Mouse (Mus musculus) embryonic facial prominence, embryonic 10.5 days (tissue): ENCODE data around the gene Cldn15. TPM values are rescaled to one million over a fixed set of nuclear protein-coding genes. Genes with fewer than 3 reads are reported as not detected.
"Not testable (repeated sequence)": the region's sequence is repeated elsewhere in the genome, so short reads cannot be mapped to it uniquely, and the experiment has no call there.

ENCODE experiments used
- DNase-seq: peaks from one replicate; pipeline ENCODE4 v3.0.0-alpha.2; 2017; ENCODE audit warnings: low spot score
- H3K27ac ChIP-seq: fragments of 300-500 bp; sonication (generic); replicated peaks from 2 replicates; pipeline ENCODE4 v1.5.1; 2016; ENCODE audit warnings: mild to moderate bottlenecking
- H3K27me3 ChIP-seq: fragments of 300-500 bp; sonication (generic); replicated peaks from 2 replicates; pipeline ENCODE4 v1.6.1; 2016; ENCODE audit warnings: low read depth, mild to moderate bottlenecking; ENCODE audit not compliant: poor library complexity, severe bottlenecking
- H3K36me3 ChIP-seq: fragments of 300-500 bp; sonication (generic); replicated peaks from 2 replicates; pipeline ENCODE4 v1.6.1; 2016; ENCODE audit warnings: mild to moderate bottlenecking, moderate library complexity
- H3K4me1 ChIP-seq: fragments of 300-500 bp; sonication (generic); 2 replicates; pipeline ENCODE4 v1.6.1; 2016
- H3K4me3 ChIP-seq: fragments of 300-500 bp; sonication (generic); 2 replicates; pipeline ENCODE4 v1.5.1; 2016; ENCODE audit warnings: mild to moderate bottlenecking, moderate library complexity
- H3K9me3 ChIP-seq: fragments of 300-500 bp; sonication (generic); 2 replicates; pipeline ENCODE4 v1.6.1; 2016; ENCODE audit warnings: mild to moderate bottlenecking
- whole genome bisulfite sequencing: fragments of 180-500 bp; shearing (Covaris S2); methylation state at CpG from one replicate; pipeline ENCODE4 v1.1.7; 2016; 5-methylcytosine and 5-hydroxymethylcytosine counted together
- polyA plus RNA-seq: library from polyadenylated mRNA; unstranded; fragments of >200 nt; fragmentation: Nextera tagmentation; extraction: Ambion mirVana; gene quantifications from 2 replicates; pipeline ENCODE4 v1.2.1, GENCODE M21; 2016

The Cldn15 gene
- polyA plus RNA-seq, 1 experiment from 2014 or later: 0.10 TPM

DNA sequence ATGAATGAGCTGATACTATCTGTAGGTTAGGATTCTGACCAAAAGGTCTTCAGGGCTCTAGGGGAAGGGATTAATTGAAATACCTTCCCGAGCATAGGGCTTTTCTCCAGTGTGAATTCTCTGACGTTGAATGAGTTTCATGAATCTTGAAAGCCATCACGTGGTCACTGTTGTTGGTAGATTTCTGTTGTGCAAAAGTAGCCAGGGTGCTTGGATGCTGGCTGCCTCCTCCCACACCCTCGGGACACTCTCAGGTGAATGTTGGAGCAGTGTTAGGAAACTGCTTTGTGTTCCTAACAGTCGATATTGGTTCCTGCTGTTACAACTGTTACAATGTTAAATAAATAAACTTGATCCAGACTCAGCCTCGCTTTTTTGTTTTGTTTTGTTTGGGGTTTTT, 29.7 kb upstream of the Cldn15 start:
- 85% methylated on average over 6 of the region's 6 CpGs for WGBS
- Histone ChIP-seq H3K4me1 (no peaks in the 10 kb centered on the region), H3K9me3 (no peaks in the 10 kb centered on the region), H3K27me3 (no peaks in the 10 kb centered on the region), H3K27ac (no peak overlapping the region), H3K4me3 (no peak overlapping the region), H3K36me3 (no peaks in the 10 kb centered on the region)
- no peak for DNase-seq

DNA sequence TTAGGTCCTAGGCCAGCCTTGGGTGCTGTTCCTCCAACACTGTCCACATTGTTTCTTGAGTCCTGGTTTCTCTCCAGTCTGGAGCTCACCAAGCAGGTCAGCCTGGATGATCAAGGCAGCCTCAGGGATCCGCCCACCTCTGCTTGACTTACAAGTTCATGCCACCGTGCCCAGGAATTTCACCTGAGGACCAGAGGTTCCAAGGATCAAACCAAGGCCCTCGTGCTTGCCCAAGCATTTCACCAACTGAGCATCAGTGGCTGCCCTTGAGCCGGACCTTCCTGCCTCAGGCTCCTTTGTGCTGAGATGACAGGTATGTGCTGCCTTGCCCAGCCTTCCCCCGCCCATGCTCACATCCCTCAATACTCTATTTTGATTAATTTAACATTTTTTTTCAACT, 28.8 kb upstream of the Cldn15 start:
- Histone ChIP-seq H3K9me3 (no peaks in the 10 kb centered on the region), H3K36me3 (no peaks in the 10 kb centered on the region), H3K27ac (no peak overlapping the region), H3K4me1 (peaks cover 2% of the 10 kb centered on the region; the same call in 1 of the 2 replicates), H3K27me3 (no peaks in the 10 kb centered on the region), H3K4me3 (no peak overlapping the region)
- WGBS: 90% methylated on average over 5 of the region's 5 CpGs
- no peak for DNase-seq

DNA sequence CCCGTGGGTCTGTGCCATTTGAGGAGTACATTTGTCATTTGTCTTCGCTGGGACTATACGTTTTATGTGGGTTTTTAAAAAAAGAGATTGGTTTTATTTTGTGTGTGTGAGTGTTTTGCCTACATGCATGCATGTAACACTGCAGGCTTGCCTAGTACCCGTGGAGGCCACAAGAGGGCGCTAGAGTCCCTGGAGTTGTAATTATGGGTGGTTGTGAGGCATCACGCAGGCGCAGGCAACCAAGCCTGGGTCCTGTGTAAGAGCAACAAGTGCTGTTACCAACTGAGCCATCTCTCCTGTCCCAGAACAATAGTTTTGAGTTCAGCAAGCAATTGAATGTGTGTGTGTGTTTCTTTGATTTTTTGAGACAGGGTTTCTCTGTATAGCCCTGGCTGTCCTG, 27.1 kb upstream of the Cldn15 start:
- H3K4me1 ChIP-seq: peaks cover 7% of the 10 kb centered on the region; the same call in 1 of the 2 replicates
- H3K27ac ChIP-seq: no peak overlapping the region
- no peaks in the 10 kb centered on the region for H3K9me3 ChIP-seq
- no peak for DNase-seq
- no peaks in the 10 kb centered on the region for H3K36me3 ChIP-seq
- H3K4me3 ChIP-seq: no peak overlapping the region
- 64% methylated on average over 7 of the region's 7 CpGs for WGBS
- H3K27me3 ChIP-seq: no peaks in the 10 kb centered on the region

DNA sequence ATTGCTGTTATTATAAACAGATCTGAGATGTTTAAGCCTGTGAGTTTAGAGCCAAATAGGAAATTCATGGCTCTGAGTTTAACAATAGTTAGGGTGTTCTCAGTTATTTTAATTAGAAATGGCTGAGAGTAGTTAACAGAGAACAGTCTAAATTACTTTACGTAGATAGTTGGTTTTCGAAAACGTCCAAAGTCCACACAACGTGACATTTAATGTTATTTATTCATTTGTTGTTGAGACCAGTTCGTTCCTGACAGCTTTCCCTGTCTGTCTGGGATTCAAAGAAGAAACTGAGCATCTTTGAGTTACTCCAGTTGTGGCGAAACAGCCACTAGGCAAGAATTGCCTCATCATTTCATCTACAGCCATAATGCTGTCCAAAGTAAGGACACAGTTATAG, 26.4 kb upstream of the Cldn15 start:
- H3K9me3 ChIP-seq, H3K4me3 ChIP-seq, H3K27me3 ChIP-seq, H3K27ac ChIP-seq, H3K4me1 ChIP-seq, DNase-seq, H3K36me3 ChIP-seq: not testable (repeated sequence)
- WGBS: 89% methylated on average over 6 of the region's 6 CpGs

DNA sequence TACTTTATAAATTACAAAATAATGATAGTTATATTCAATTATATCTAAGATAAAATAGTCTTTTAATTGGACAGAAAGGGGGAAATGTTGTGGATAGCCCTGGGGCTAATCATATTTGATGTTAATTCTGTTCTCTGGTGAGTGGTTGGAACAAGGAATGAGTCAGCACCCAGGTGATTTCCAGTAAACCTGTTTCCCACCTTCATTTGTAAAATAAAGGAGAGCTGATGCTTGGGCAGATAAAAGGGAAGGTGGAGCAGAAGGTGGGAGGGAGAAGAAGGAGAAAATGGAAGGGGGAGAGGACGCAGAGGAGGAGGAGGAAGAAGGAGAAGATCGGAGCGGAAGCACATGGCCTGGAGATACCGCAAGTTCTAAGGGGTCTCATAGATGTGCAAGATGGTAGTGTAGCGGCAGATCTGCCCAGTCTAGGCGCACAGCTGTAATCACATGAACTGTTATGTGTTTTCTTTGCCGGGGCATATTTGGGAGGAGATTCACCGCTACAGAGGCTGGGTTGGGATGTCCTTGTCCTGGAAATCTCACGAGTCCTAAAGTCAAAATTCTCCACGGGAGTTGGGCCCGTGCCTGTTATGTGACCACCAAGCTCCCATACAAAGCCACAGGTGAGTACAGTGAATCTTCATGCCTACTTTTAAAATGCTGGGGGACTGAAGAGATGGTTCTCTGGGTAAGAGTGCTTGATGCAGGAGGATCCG, 25.4 kb upstream of the Cldn15 start:
- WGBS: 87% methylated on average over 12 of the region's 12 CpGs
- peaks cover 7% of the 10 kb centered on the region; the same call in 1 of the 2 replicates for H3K4me1 ChIP-seq
- H3K27me3 ChIP-seq: no peaks in the 10 kb centered on the region
- H3K9me3 ChIP-seq: no peaks in the 10 kb centered on the region
- no peak overlapping the region for H3K4me3 ChIP-seq
- no peaks in the 10 kb centered on the region for H3K36me3 ChIP-seq
- no peak for DNase-seq
- no peak overlapping the region for H3K27ac ChIP-seq

DNA sequence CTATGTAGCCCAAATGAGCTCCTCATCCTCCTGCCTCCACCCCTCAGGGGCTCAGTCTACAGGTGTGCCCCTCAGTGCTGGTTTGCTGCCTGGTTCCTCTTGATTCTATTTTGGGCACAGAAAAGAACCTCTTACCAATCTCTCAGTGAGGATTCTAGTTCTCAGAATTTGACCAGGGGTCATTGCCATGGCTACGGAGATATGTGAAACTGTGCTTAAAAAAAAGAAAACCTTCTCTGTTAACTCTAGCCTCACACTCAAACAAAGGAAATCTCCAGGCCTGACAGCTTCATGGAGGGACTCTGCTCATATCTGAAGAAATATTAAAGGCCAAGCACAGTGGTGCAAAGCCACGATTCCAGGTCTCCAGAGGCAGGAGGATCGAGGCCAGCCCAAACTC, 23.6 kb upstream of the Cldn15 start:
- Histone ChIP-seq H3K9me3 (no peaks in the 10 kb centered on the region), H3K36me3 (no peaks in the 10 kb centered on the region), H3K4me3 (no peak overlapping the region), H3K27me3 (no peaks in the 10 kb centered on the region), H3K4me1 (peaks cover 7% of the 10 kb centered on the region; the same call in 1 of the 2 replicates), H3K27ac (no peak overlapping the region)
- DNase-seq: no peak
- WGBS: 83% methylated on average over 3 of the region's 3 CpGs

DNA sequence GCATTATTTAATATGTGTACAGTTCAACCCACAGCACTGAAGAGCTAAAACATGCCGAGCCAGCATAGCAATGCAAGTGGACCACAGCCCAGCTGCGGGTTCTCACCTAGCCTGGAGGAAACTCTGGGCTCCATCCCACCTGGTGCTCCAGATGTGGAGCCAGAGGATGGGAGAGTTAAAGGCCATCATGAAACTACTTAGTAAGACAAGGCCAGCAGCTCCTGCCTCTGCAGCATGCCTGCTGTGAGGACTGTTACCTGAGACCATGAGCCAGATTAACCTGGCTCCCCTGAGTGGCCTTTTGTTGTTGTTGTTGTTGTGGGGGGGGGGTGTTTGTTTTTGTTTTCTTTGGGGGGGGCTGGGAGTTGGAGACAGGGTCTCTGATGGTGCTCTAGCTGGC, 23.0 kb upstream of the Cldn15 start:
- no peak for DNase-seq
- Histone ChIP-seq H3K9me3 (no peaks in the 10 kb centered on the region), H3K27ac (no peak overlapping the region), H3K27me3 (no peaks in the 10 kb centered on the region), H3K4me1 (peaks cover 7% of the 10 kb centered on the region; the same call in 1 of the 2 replicates), H3K4me3 (no peak overlapping the region), H3K36me3 (no peaks in the 10 kb centered on the region)
- WGBS: 76% methylated on average over 2 of the region's 2 CpGs

DNA sequence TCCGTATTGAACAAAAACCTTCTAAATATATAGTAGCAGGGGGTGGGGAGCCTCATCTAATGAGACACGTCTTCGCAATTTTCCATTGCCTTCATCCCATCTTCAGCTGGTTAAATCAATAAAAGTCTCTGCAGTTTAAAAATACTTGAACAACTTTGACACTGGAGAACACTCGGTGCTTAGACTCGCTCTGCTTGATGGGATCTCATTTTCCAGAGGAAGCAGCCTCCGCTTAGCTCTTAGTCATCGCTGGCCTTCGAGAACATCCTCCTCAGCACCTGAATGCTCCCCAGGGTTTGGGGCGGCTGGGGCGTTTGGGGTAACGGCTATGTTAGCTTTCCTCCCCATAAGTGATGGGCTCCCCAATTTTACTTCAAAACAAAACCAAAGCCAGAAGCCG, 21.3 kb upstream of the Cldn15 start:
- Histone ChIP-seq H3K36me3 (no peaks in the 10 kb centered on the region), H3K4me3 (no peak overlapping the region), H3K9me3 (no peaks in the 10 kb centered on the region), H3K27me3 (no peaks in the 10 kb centered on the region), H3K4me1 (peaks cover 7% of the 10 kb centered on the region; the same call in 1 of the 2 replicates), H3K27ac (no peak overlapping the region)
- DNase-seq: no peak
- 84% methylated on average over 12 of the region's 12 CpGs for WGBS

DNA sequence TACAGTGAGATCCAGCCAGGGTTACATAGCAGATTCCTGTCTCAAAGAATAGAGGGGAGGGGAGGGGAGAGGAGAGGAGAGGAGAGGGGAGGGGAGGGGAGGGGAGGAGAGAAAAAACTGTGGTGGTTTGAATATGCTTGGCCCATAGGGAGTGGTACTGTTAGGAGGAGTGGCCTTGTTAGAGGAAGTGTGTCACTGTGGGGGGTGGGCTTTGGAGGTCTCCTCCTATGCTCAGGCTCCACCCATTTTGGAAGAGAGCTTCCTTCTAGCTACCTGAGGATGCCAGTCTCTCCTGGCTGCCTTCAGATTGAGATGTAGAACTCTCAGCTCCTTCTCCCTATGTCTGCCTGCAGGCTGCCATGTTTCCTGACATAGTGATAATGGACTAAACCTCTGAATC, 18.5 kb upstream of the Cldn15 start:
- Histone ChIP-seq H3K4me3 (no peak overlapping the region), H3K4me1 (peaks cover 2% of the 10 kb centered on the region; the same call in 1 of the 2 replicates), H3K9me3 (no peaks in the 10 kb centered on the region), H3K36me3 (no peaks in the 10 kb centered on the region), H3K27ac (no peak overlapping the region), H3K27me3 (no peaks in the 10 kb centered on the region)
- DNase-seq: no peak

DNA sequence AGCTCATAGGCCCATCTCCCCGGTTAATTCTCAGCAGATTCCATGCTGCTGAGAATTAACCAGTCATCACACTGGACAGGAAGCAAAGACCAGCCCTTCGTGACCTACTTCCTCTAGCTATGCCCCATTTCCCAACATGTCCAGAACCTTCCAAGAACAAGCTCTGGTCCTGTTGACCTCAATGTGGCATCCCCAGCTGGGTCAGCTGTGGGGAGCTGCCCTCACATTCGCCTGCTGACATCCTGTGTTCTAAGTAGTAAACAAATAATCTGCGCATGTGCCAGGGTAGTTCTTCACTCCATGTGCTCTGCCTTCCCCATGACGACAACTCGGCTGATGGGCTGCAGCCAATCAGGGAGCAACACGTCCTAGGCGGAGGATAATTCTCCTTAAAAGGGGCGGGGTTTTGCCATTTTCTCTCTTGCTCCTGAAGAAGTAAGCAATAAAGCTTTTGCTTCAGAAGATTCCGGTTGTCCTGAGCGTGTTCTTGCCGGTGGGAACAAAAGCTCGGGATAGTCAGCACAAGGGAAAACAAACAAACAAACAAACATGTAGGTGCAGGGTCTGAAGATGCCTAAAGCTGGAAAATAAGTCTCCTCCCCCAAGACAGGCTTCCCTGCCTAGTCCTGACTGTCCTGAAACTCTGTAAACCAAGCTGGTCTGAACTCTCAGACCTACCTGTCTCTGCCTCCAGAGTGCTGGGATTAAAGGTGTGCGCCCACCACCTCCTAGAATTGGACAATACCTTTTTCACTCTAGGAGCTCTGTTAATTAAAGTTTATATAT, 16.7 kb upstream of the Cldn15 start:
- not testable (repeated sequence) for H3K9me3 ChIP-seq, DNase-seq, H3K36me3 ChIP-seq, H3K27me3 ChIP-seq, H3K4me3 ChIP-seq, H3K27ac ChIP-seq
- WGBS: 86% methylated on average over 14 of the region's 14 CpGs
- peaks cover 12% of the 10 kb centered on the region for H3K4me1 ChIP-seq

DNA sequence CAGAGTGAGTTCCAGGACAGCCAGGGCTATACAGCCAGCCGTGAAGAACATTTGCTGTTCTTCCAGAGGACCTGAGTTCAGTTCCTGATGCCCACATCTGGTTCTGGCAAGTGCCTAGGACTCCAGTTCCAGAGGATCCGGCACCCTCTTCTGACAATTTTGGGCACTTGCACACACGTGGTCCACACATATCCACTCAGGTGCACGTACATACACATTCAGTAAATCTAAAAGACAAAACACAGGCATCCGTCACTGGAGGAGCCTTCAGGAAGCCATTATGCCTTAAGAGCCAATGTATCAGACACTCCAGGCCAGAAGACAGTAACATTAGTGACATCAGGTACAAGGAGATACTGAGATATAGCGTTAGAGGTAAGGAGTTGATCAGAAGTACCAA, 15.9 kb upstream of the Cldn15 start:
- Histone ChIP-seq H3K4me1 (peaks cover 13% of the 10 kb centered on the region), H3K36me3 (peaks cover 5% of the 10 kb centered on the region), H3K27ac (no peak overlapping the region), H3K9me3 (no peaks in the 10 kb centered on the region), H3K4me3 (no peak overlapping the region), H3K27me3 (no peaks in the 10 kb centered on the region)
- no peak for DNase-seq
- WGBS: 88% methylated on average over 6 of the region's 6 CpGs

DNA sequence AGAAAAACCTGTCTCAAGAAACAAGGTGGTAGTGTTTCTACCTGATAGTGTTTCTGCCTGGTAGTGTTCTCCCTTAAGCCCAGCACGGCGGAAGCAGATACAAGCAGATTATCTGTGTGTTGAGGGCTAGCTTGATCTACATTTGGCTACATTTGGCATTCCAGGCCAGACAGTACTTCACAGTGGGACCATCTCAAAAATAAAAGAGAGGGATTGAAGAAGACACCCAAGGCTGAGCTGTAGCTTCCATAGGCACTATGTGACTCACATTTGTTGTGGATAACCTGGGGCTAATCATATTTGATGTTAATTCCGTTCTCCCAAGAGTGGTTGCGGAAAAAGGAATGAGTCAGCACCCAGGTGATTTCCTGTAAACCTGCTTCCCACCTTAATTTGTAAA, 14.3 kb upstream of the Cldn15 start:
- H3K36me3 ChIP-seq: peaks cover 18% of the 10 kb centered on the region
- DNase-seq: no peak
- no peaks in the 10 kb centered on the region for H3K27me3 ChIP-seq
- peaks cover 14% of the 10 kb centered on the region for H3K4me1 ChIP-seq
- 77% methylated on average over 4 of the region's 4 CpGs for WGBS
- no peaks in the 10 kb centered on the region for H3K9me3 ChIP-seq
- H3K27ac ChIP-seq: no peak overlapping the region
- no peak overlapping the region; the same call in 1 of the 2 replicates for H3K4me3 ChIP-seq

DNA sequence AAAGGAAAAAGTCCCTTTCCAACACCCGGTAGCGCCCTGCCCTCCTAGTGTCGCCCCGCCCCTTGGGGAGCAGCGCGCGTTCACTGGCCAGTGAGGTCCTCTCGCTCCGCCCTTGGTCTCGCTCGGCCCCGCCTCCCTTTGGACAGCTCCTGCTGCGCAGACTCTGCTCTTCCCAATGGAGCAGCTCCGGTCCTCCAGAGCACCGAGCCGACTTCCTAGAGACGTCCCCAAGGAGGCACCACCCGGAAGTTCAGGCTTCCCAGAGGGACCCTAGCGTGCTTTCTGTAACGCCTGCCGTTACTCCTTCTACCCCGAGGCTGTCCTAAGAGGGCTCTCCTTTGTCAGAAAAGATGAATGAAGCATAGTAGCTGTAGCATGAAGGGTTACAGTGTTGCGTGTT, 13.4 kb upstream of the Cldn15 start, which contains the start of gene Fis1:
Gene Fis1, plus strand, starts transcription at position 261 of the 400 bp plus-strand sequence.
- Histone ChIP-seq H3K9me3 (no peaks in the 10 kb centered on the region), H3K27ac (peak within 1 kb of the TSS; percentile 87), H3K4me1 (peaks cover 14% of the 10 kb centered on the region), H3K36me3 (peaks cover 26% of the 10 kb centered on the region), H3K4me3 (peak within 1 kb of the TSS; percentile 86), H3K27me3 (no peaks in the 10 kb centered on the region)
- peak; percentile 98 for DNase-seq
- under 1% methylated on average over 23 of the region's 23 CpGs for WGBS
